8 mouse cellular contexts compared by ENCODE assay signal in the genomic region with DNA sequence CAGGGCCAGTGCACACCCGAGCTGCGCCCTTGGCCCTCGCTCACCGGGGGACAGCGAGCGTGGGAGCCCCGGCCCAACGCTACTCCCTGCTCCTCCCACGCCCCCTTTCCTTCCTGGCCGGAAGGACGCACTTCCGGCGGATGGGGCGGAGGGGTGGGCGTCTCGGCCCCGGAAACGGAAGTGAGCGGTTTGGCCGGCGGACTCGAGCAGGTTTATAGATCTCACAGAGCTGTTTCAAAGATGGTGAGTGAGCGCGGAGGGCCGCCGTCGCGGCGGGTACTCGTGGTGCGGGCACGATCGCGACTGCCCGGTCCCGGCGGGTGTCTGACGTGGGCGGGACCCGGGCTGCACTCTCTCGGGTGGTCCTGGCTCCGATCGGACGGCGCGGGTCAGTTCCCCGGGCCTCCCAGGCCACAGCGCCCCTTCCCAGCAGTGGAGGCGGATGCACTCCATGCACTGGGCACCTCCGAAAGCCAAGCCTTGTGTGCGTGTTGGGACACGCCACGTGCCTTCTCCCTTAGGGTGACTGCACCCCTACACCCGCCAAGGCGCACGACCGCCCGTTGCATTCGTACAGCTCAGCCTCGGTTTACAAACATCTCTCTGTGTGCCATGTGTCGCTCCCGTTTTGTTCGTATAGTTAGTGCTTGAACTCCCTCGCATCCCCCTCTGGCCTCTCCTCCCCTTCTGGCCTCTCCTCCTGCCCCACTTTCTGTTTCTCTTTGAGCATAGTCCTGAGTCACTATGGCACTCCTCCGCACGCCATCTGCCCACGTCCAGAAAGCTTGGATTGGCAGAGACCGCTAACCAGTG. TPM values are rescaled to one million over a fixed set of nuclear protein-coding genes. Genes with fewer than 3 reads are reported as not detected.
DNase-seq lines count a peak whose midpoint lies in the region; ATAC-seq lines count a peak whose summit lies in the region.

A gene (plus strand): TSS at position 13 of the 813 bp plus-strand sequence.

- ATAC-seq in hindbrain, embryonic 12.5 days (ENCODE audit: low FRiP score), result peak; percentile 94

- peak within 1 kb of the TSS; percentile 94 for H3K4me2 ChIP-seq in hindbrain, embryonic 12.5 days (replicated peaks)

- no peaks in the 10 kb centered on the region for H3K27me3 ChIP-seq in hindbrain, embryonic 12.5 days

- DNase-seq in Muller cell, postnatal 12 days (ENCODE audit: inconsistent ontology term), result peak; percentile 96
- DNase-seq in cerebellum, adult 9-11 months, result peak; percentile 85
- peak; percentile 86 to 90 for DNase-seq in frontal cortex, postnatal 10 days (ENCODE audit: low spot score in 2 of 2)
- peak; percentile 87 to 92 for DNase-seq in layer of hippocampus, postnatal 14 days (ENCODE audit: low spot score in 2 of 2)
- DNase-seq in lung, postnatal 14 days, result peak; percentile 89
- DNase-seq in retina, adult 2 months (ENCODE audit: low read depth, low spot score), result peak; percentile 79
- DNase-seq in thymus, postnatal 36 days, result peak; percentile 88 to 91

- WGBS in hindbrain, embryonic 12.5 days, result under 1% methylated on average over 63 of the region's 68 CpGs

- peaks cover 11% of the 10 kb centered on the region for H3K4me1 ChIP-seq in hindbrain, embryonic 12.5 days

- peaks cover 34% of the 10 kb centered on the region for H3K36me3 ChIP-seq in hindbrain, embryonic 12.5 days

- H3K4me3 ChIP-seq in hindbrain, embryonic 12.5 days, result peak within 1 kb of the TSS; percentile 98

- H3K9ac ChIP-seq in hindbrain, embryonic 12.5 days, result peak within 1 kb of the TSS; percentile 89

- no peaks in the 10 kb centered on the region for H3K9me3 ChIP-seq in hindbrain, embryonic 12.5 days (replicated peaks)

- H3K27ac ChIP-seq in hindbrain, embryonic 12.5 days, result peak within 1 kb of the TSS; percentile 72

RNA-seq across cellular contexts. Expression of the gene that starts here (rescaled TPM):
- polyA plus RNA-seq in hindbrain, embryonic 12.5 days (2016; fragmentation: Nextera tagmentation; extraction: Ambion mirVana), result 469 and 476 TPM in 2 replicates
- 100 to 1,000 TPM; 139 to 153 TPM for total RNA-seq in layer of hippocampus, postnatal 14 days (2021)

Comparison
In these comparisons a context has a peak if more than half of its experiments do, and no peak if none do; other contexts are left out.
1. Peak in every context shown above with its lines: DNase-seq, ATAC-seq, H3K4me3 ChIP-seq and H3K27ac ChIP-seq.